Mouse (Mus musculus): ENCODE results near the gene Hsph1. TPM values are rescaled to one million over a fixed set of nuclear protein-coding genes. Genes with fewer than 3 reads are reported as not detected.

Gene Hsph1
- 96.7 and 99.8 TPM in 2 replicates for polyA plus RNA-seq (2016; fragmentation: Nextera tagmentation; extraction: Ambion mirVana)

- ATAC-seq (ENCODE audit: low FRiP score, low read depth) = peak; percentile 99
Observed at GRCm38 (mm10) chr5:149636075-149636920, at the start of gene Hsph1. Hsph1 (minus strand) TSS chr5:149636376.

GRCm38 (mm10) chr5:149680946-149681345, 44.8 kb upstream of the Hsph1 start:
- WGBS = 60% methylated on average over 5 of the region's 5 CpGs
- Histone ChIP-seq H3K27me3 (replicated peaks) (no peaks in the 10 kb centered on the region), H3K27ac (no peak overlapping the region), H3K9ac (no peak overlapping the region), H3K9me3 (no peaks in the 10 kb centered on the region), H3K36me3 (no peaks in the 10 kb centered on the region), H3K4me1 (peaks cover 10% of the 10 kb centered on the region), H3K4me3 (no peak overlapping the region), H3K4me2 (replicated peaks) (no peak overlapping the region)
- ATAC-seq (ENCODE audit: low FRiP score, low read depth) = no peak

More at GRCm38 (mm10) chr5:149636075-149636920, at the start of gene Hsph1:
- peak within 1 kb of the TSS; percentile 53; the same call in 1 of the 2 replicates for H3K27ac ChIP-seq
- H3K9ac ChIP-seq = peak within 1 kb of the TSS; percentile 74
- WGBS = under 1% methylated on average over 58 of the region's 60 CpGs
- peak within 1 kb of the TSS; percentile 68 for H3K4me3 ChIP-seq
- peaks cover 15% of the 10 kb centered on the region for H3K36me3 ChIP-seq
- peak within 1 kb of the TSS; percentile 92 for H3K4me2 ChIP-seq (replicated peaks)
- H3K9me3 ChIP-seq = no peaks in the 10 kb centered on the region
- H3K4me1 ChIP-seq = peaks cover 20% of the 10 kb centered on the region
- no peaks in the 10 kb centered on the region for H3K27me3 ChIP-seq (replicated peaks)

GRCm38 (mm10) chr5:149679886-149680285, 43.7 kb upstream of the Hsph1 start:
- Histone ChIP-seq H3K9ac (no peak overlapping the region), H3K4me2 (replicated peaks) (peak overlapping the region; percentile 97; the same call in 1 of the 2 replicates), H3K4me1 (peaks cover 10% of the 10 kb centered on the region), H3K27me3 (replicated peaks) (no peaks in the 10 kb centered on the region), H3K9me3 (no peaks in the 10 kb centered on the region), H3K4me3 (no peak overlapping the region), H3K27ac (no peak overlapping the region), H3K36me3 (no peaks in the 10 kb centered on the region)
- WGBS = 63% methylated on average over 7 of the region's 7 CpGs
- ATAC-seq (ENCODE audit: low FRiP score, low read depth) = no peak

GRCm38 (mm10) chr5:149679362-149679761, 43.2 kb upstream of the Hsph1 start:
- Histone ChIP-seq H3K27ac (no peak overlapping the region), H3K4me2 (replicated peaks) (peak overlapping the region; percentile 97), H3K27me3 (replicated peaks) (no peaks in the 10 kb centered on the region), H3K36me3 (no peaks in the 10 kb centered on the region), H3K9me3 (no peaks in the 10 kb centered on the region), H3K4me3 (peak overlapping the region; percentile 81), H3K9ac (peak overlapping the region; percentile 84), H3K4me1 (peaks cover 10% of the 10 kb centered on the region)
- WGBS = 7% methylated on average over 12 of the region's 12 CpGs
- no peak; the same call in 1 of the 2 replicates for ATAC-seq (ENCODE audit: low FRiP score, low read depth)

- ATAC-seq (ENCODE audit: low FRiP score, low read depth) = no peak; the same call in 1 of the 2 replicates
- H3K27me3 ChIP-seq (replicated peaks) = no peaks in the 10 kb centered on the region
- H3K36me3 ChIP-seq = no peaks in the 10 kb centered on the region
- H3K9me3 ChIP-seq = no peaks in the 10 kb centered on the region
- peak overlapping the region; percentile 81 for H3K4me3 ChIP-seq
- H3K27ac ChIP-seq = no peak overlapping the region
- peaks cover 10% of the 10 kb centered on the region for H3K4me1 ChIP-seq
- H3K9ac ChIP-seq = peak overlapping the region; percentile 84
- peak overlapping the region; percentile 97 for H3K4me2 ChIP-seq (replicated peaks)
- WGBS = 2% methylated on average over 15 of the region's 15 CpGs
Observed at GRCm38 (mm10) chr5:149678990-149679348, 42.8 kb upstream of the Hsph1 start.

GRCm38 (mm10) chr5:149678100-149678989, 42.2 kb upstream of the Hsph1 start, which contains the start of gene B3glct:
B3glct (plus strand) TSS chr5:149678230.
- no peaks in the 10 kb centered on the region for H3K27me3 ChIP-seq (replicated peaks)
- H3K9me3 ChIP-seq = no peaks in the 10 kb centered on the region
- H3K27ac ChIP-seq = no peak within 1 kb of the TSS
- peak within 1 kb of the TSS; percentile 84 for H3K9ac ChIP-seq
- H3K36me3 ChIP-seq = no peaks in the 10 kb centered on the region
- H3K4me1 ChIP-seq = peaks cover 10% of the 10 kb centered on the region
- peak within 1 kb of the TSS; percentile 97 for H3K4me2 ChIP-seq (replicated peaks)
- peak within 1 kb of the TSS; percentile 81 for H3K4me3 ChIP-seq
- peak; percentile 93 for ATAC-seq (ENCODE audit: low FRiP score, low read depth)
- WGBS = under 1% methylated on average over 78 of the region's 106 CpGs

GRCm38 (mm10) chr5:149677196-149677595, 41.0 kb upstream of the Hsph1 start:
- Histone ChIP-seq H3K9ac (no peak overlapping the region), H3K4me3 (no peak overlapping the region), H3K36me3 (no peaks in the 10 kb centered on the region), H3K4me1 (peaks cover 10% of the 10 kb centered on the region), H3K4me2 (replicated peaks) (no peak overlapping the region), H3K9me3 (no peaks in the 10 kb centered on the region), H3K27me3 (replicated peaks) (no peaks in the 10 kb centered on the region), H3K27ac (no peak overlapping the region)
- ATAC-seq (ENCODE audit: low FRiP score, low read depth) = no peak
- WGBS = 93% methylated on average over 3 of the region's 3 CpGs

GRCm38 (mm10) chr5:149663417-149663816, 27.2 kb upstream of the Hsph1 start:
- H3K9me3 ChIP-seq = 0 out of 2 replicates have a peak, but pooled peaks cover 3% of the 10 kb centered on the region
- no peak for ATAC-seq (ENCODE audit: low FRiP score, low read depth)
- no peaks in the 10 kb centered on the region for H3K27me3 ChIP-seq (replicated peaks)
- no peak overlapping the region for H3K4me3 ChIP-seq
- H3K9ac ChIP-seq = no peak overlapping the region
- H3K4me2 ChIP-seq (replicated peaks) = no peak overlapping the region
- H3K27ac ChIP-seq = no peak overlapping the region
- 94% methylated on average over 5 of the region's 5 CpGs for WGBS
- H3K36me3 ChIP-seq = no peaks in the 10 kb centered on the region
- no peaks in the 10 kb centered on the region; the same call in 1 of the 2 replicates for H3K4me1 ChIP-seq

GRCm38 (mm10) chr5:149662980-149663379, 26.8 kb upstream of the Hsph1 start:
- H3K4me2 ChIP-seq (replicated peaks) = no peak overlapping the region
- 93% methylated on average over 6 of the region's 6 CpGs for WGBS
- H3K4me3 ChIP-seq = no peak overlapping the region
- H3K27ac ChIP-seq = no peak overlapping the region
- H3K4me1 ChIP-seq = no peaks in the 10 kb centered on the region; the same call in 1 of the 2 replicates
- H3K36me3 ChIP-seq = no peaks in the 10 kb centered on the region
- H3K9me3 ChIP-seq = 0 out of 2 replicates have a peak, but pooled peaks cover 3% of the 10 kb centered on the region
- no peak for ATAC-seq (ENCODE audit: low FRiP score, low read depth)
- no peaks in the 10 kb centered on the region for H3K27me3 ChIP-seq (replicated peaks)
- H3K9ac ChIP-seq = no peak overlapping the region

GRCm38 (mm10) chr5:149661428-149661827, 25.3 kb upstream of the Hsph1 start:
- no peak overlapping the region for H3K4me3 ChIP-seq
- 0 out of 2 replicates have a peak, but pooled peaks cover 3% of the 10 kb centered on the region for H3K9me3 ChIP-seq
- no peak overlapping the region for H3K4me2 ChIP-seq (replicated peaks)
- WGBS = 88% methylated on average over 6 of the region's 6 CpGs
- ATAC-seq (ENCODE audit: low FRiP score, low read depth) = no peak
- H3K27ac ChIP-seq = no peak overlapping the region
- H3K36me3 ChIP-seq = no peaks in the 10 kb centered on the region
- no peaks in the 10 kb centered on the region for H3K27me3 ChIP-seq (replicated peaks)
- H3K9ac ChIP-seq = no peak overlapping the region
- no peaks in the 10 kb centered on the region; the same call in 1 of the 2 replicates for H3K4me1 ChIP-seq

- no peak for ATAC-seq (ENCODE audit: low FRiP score, low read depth)
- Histone ChIP-seq H3K9ac (no peak overlapping the region), H3K4me2 (replicated peaks) (no peak overlapping the region), H3K27me3 (replicated peaks) (no peaks in the 10 kb centered on the region), H3K4me1 (no peaks in the 10 kb centered on the region; the same call in 1 of the 2 replicates), H3K9me3 (0 out of 2 replicates have a peak, but pooled peaks cover 3% of the 10 kb centered on the region), H3K27ac (no peak overlapping the region), H3K36me3 (no peaks in the 10 kb centered on the region), H3K4me3 (no peak overlapping the region)
- WGBS = 64% methylated on average over 9 of the region's 9 CpGs
Observed at GRCm38 (mm10) chr5:149659414-149659780, 23.2 kb upstream of the Hsph1 start.
